Mouse (Mus musculus) myocyte (in vitro differentiated cells): ENCODE measurements around the gene Dohh. TPM values are rescaled to one million over a fixed set of nuclear protein-coding genes. Genes with fewer than 3 reads are reported as not detected.

ENCODE experiments used
- H3K27me3 ChIP-seq: one replicate; pipeline ENCODE4 v1.6.1; 2011; ENCODE audit not compliant: control insufficient read depth, insufficient read depth, insufficient read length
- H3K36me3 ChIP-seq: one replicate; pipeline ENCODE4 v1.6.1; 2011; ENCODE audit not compliant: control insufficient read depth, insufficient read depth
- H3K4me2 ChIP-seq: one replicate; pipeline ENCODE4 v1.6.1; 2011; ENCODE audit warnings: low read depth, control low read depth
- H3K4me3 ChIP-seq: one replicate; pipeline ENCODE4 v1.5.1; 2011; ENCODE audit warnings: mild to moderate bottlenecking, control low read depth, moderate library complexity
- H3K79me2 ChIP-seq: one replicate; pipeline ENCODE4 v1.6.1; 2011; ENCODE audit not compliant: control insufficient read depth, insufficient read depth
- H3ac ChIP-seq: one replicate; pipeline ENCODE4 v1.6.1; 2011; ENCODE audit not compliant: control insufficient read depth, insufficient read length
- CEBPB ChIP-seq: IDR thresholded peaks from 2 replicates; pipeline ENCODE4 v1.6.1; 2011; ENCODE audit warnings: mild to moderate bottlenecking, moderate library complexity; ENCODE audit not compliant: poor library complexity, insufficient read depth, severe bottlenecking
- E2F4 ChIP-seq: IDR thresholded peaks from one replicate; pipeline ENCODE4 v1.6.1; 2011; ENCODE audit warnings: mild to moderate bottlenecking, control low read depth, moderate library complexity; ENCODE audit not compliant: insufficient read depth
- MAX ChIP-seq: IDR thresholded peaks from one replicate; pipeline ENCODE4 v1.6.1; 2011; ENCODE audit warnings: low read depth, mild to moderate bottlenecking, control low read depth
- MYOD1 ChIP-seq, 3 experiments: IDR thresholded peaks; one replicate each; pipeline ENCODE4 v1.6.1; 2011; ENCODE audit warnings: control low read depth in 2 of 3, low read depth in 2 of 3, mild to moderate bottlenecking in 2 of 3, moderate library complexity in 1 of 3; ENCODE audit not compliant: insufficient read length in 2 of 3, control insufficient read depth in 1 of 3
- MYOG ChIP-seq, 3 experiments: IDR thresholded peaks; one replicate each; pipeline ENCODE4 v1.6.1; 2011; ENCODE audit warnings: control low read depth in 2 of 3, low read depth in 2 of 3, mild to moderate bottlenecking in 2 of 3; ENCODE audit not compliant: insufficient read length in 2 of 3, control insufficient read depth in 1 of 3, insufficient read depth in 1 of 3
- POLR2A ChIP-seq: IDR thresholded peaks from one replicate; pipeline ENCODE4 v1.6.1; 2011; ENCODE audit warnings: low read depth, mild to moderate bottlenecking, control low read depth, moderate library complexity; ENCODE audit not compliant: insufficient read length
- POLR2AphosphoS2 ChIP-seq: IDR thresholded peaks from one replicate; pipeline ENCODE4 v1.6.1; 2011; ENCODE audit warnings: low read depth, control low read depth; ENCODE audit not compliant: insufficient read length
- REST ChIP-seq: IDR thresholded peaks from one replicate; pipeline ENCODE4 v1.6.1; 2011; ENCODE audit warnings: mild to moderate bottlenecking, control low read depth, moderate library complexity; ENCODE audit not compliant: insufficient read depth, insufficient read length
- SRF ChIP-seq: IDR thresholded peaks from one replicate; pipeline ENCODE4 v1.6.1; 2011; ENCODE audit warnings: low read depth; ENCODE audit not compliant: control insufficient read depth, insufficient read length
- TCF12 ChIP-seq: IDR thresholded peaks from one replicate; pipeline ENCODE4 v1.6.1; 2011; ENCODE audit warnings: mild to moderate bottlenecking, control low read depth; ENCODE audit not compliant: poor library complexity, insufficient read depth, severe bottlenecking
- TCF3 ChIP-seq: IDR thresholded peaks from one replicate; pipeline ENCODE4 v1.6.1; 2011; ENCODE audit warnings: low read depth, control low read depth; ENCODE audit not compliant: insufficient read length
- USF1 ChIP-seq: IDR thresholded peaks from one replicate; pipeline ENCODE4 v1.6.1; 2011; ENCODE audit warnings: low read depth, mild to moderate bottlenecking, control low read depth, moderate library complexity
- polyA plus RNA-seq: library from polyadenylated mRNA; unstranded; fragments of >200 nt; fragmentation: generic; extraction: Trizol; gene quantifications from one replicate; pipeline ENCODE4 v1.2.1, GENCODE M21; 2012; ENCODE audit warnings: missing spikeins

The Dohh gene
- polyA plus RNA-seq, 1 experiment, result 103 TPM

DNA sequence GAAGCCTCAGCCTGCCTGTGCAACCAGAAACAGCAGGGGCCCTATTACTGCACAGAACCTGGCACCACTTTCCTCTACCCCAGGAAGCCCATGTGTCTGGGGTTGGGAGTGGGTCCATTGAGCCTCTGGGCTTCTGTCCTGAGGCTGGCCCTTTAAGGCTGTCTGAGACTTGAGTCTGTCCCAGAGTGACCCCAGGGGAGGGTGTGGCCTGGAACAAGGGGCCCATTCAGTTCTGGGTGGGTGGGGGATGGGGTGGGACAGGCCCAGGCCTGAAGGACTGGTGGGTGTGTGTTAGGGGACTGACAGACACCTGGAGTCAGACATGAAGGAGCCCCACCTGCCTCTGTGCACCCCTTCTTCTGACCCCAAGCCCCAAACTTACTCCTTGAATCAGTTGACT, 30.5 kb downstream of the Dohh start:
- TF ChIP-seq MYOG (IDR thresholded peaks at IDR 0.05; ENCODE audit: control insufficient read depth in 1 of 3, insufficient read depth in 1 of 3, insufficient read length in 2 of 3, low read depth in 2 of 3) (no peak), MYOD1 (IDR thresholded peaks at IDR 0.05; ENCODE audit: control insufficient read depth in 1 of 3, insufficient read length in 2 of 3, low read depth in 2 of 3) (peak in 1 of 3 experiments; percentile 8), USF1 (no peak), TCF3 (no peak)
- Histone ChIP-seq H3K4me2 (peak overlapping the region; percentile 61), H3ac (no peak overlapping the region), H3K36me3 (peaks cover 5% of the 10 kb centered on the region), H3K4me3 (no peak overlapping the region), H3K27me3 (no peaks in the 10 kb centered on the region), H3K79me2 (peaks cover 61% of the 10 kb centered on the region)

DNA sequence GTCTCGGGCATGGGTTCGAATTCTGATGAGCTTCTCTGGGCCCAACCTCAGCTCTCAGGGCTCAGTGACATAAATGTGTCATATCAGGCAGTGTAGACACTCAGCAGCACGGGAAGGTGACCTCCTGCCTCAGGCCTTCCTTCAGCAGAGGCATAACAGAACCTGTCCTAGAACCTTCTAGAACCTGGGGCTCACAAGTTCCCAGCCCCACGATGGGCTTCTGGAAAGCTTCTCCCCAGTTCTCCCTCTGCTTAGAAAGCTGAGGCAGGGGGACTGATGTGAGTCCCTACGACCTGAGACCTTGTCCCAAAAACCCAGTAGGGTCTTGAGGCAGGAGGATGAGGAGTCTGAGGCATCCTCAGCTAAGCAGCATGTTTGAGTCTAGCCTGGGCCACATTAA, 30.9 kb downstream of the Dohh start:
- no peaks in the 10 kb centered on the region for H3K27me3 ChIP-seq
- no peak overlapping the region for H3ac ChIP-seq
- no peak for TF ChIP-seq TCF12
- TF ChIP-seq POLR2A, result no peak
- no peak for TF ChIP-seq MYOG (IDR thresholded peaks at IDR 0.05; ENCODE audit: control insufficient read depth in 1 of 3, insufficient read depth in 1 of 3, insufficient read length in 2 of 3, low read depth in 2 of 3)
- TF ChIP-seq USF1, result no peak
- no peak for TF ChIP-seq MAX
- TF ChIP-seq REST, result no peak
- TF ChIP-seq E2F4, result no peak
- TF ChIP-seq POLR2AphosphoS2, result no peak
- no peak for TF ChIP-seq CEBPB
- TF ChIP-seq TCF3, result no peak
- TF ChIP-seq MYOD1 (IDR thresholded peaks at IDR 0.05; ENCODE audit: control insufficient read depth in 1 of 3, insufficient read length in 2 of 3, low read depth in 2 of 3), result no peak
- no peak for TF ChIP-seq SRF
- peaks cover 5% of the 10 kb centered on the region for H3K36me3 ChIP-seq
- peaks cover 65% of the 10 kb centered on the region for H3K79me2 ChIP-seq
- no peak overlapping the region for H3K4me3 ChIP-seq
- H3K4me2 ChIP-seq, result peak overlapping the region; percentile 61

DNA sequence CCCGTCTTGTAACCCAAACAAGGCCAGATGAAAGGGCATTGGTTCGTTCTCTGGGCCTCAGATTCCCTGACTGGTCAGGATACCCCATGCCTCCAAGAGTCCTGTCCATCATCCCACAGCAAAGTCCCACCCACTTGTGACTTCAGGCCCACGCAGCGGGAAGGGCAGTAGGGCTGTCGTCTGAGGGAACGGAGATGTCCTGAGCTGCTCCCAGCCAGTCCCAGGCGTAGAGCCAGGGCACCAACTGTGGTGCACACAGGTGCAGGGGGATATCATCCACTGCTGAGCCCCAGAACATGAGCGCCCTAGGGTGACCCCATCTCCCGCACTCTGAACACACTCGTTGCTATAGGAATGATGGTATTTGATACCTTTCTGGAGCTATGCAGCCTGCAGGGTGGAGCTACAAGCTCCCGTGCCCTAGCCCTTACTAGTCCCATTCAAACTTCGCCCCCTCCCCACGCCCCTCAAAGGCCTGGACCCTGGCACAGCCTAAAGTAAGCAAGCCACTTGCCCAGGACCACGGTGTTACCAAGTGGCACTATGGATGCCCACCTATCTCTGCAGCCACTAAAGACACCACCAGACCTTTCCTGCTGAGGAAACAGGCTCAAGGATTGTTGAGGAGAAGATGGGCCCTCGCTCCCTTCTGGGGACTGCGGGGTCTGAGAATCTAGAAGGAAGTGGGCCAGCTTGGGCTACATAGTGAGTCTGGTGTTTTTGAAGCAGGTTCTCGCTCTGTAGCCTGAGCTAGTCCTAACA, 31.5 kb downstream of the Dohh start:
- Histone ChIP-seq H3K27me3 (no peaks in the 10 kb centered on the region), H3K4me3 (no peak overlapping the region), H3ac (no peak overlapping the region), H3K36me3 (peaks cover 5% of the 10 kb centered on the region), H3K4me2 (peak overlapping the region; percentile 61), H3K79me2 (peaks cover 65% of the 10 kb centered on the region)
- peak; percentile 47 for TF ChIP-seq TCF12
- TF ChIP-seq MYOG (IDR thresholded peaks at IDR 0.05; ENCODE audit: control insufficient read depth in 1 of 3, insufficient read depth in 1 of 3, insufficient read length in 2 of 3, low read depth in 2 of 3), result peak in 2 of 3 experiments; percentile 86 to 96
- TF ChIP-seq POLR2A, result no peak
- TF ChIP-seq MYOD1 (IDR thresholded peaks at IDR 0.05; ENCODE audit: control insufficient read depth in 1 of 3, insufficient read length in 2 of 3, low read depth in 2 of 3), result peak in 1 of 3 experiments; percentile 91
- no peak for TF ChIP-seq REST

DNA sequence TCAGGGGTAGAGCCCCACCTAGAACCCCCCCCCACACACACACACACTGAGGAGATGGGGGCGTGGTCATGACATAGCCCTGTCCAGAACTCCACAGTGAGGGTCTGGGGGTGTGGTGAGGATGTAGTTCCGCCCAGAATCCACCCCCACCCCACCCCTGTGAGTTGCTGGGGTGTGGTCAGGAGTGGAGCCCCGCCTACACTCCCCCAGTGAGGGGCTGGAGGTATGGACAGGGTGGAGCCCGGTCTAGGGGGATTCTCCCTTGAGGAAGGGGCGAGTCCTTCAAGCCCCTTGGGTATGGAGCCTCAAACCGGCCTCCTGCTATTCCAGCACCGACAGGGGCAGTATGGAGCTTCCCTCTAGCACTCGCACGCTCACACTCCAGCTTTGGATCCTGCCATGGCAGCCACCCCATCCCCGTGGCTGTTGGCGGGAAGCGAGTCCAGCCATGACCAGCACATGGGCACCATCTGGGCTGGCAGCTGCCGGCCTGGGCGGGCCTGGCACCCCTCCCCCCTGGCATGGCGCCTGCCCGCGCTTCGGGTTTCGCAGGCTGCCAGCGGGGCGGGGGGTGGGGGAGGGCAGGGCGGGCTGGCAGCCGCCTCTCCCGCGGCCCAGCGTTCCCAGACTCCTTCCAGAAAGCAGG, 32.5 kb downstream of the Dohh start:
- peak; percentile 77 for TF ChIP-seq E2F4
- peak in 2 of 3 experiments; percentile 77 to 99 for TF ChIP-seq MYOG (IDR thresholded peaks at IDR 0.05; ENCODE audit: control insufficient read depth in 1 of 3, insufficient read depth in 1 of 3, insufficient read length in 2 of 3, low read depth in 2 of 3)
- TF ChIP-seq MAX, result peak; percentile 35
- TF ChIP-seq USF1, result no peak
- peak; percentile 17 for TF ChIP-seq SRF
- TF ChIP-seq MYOD1 (IDR thresholded peaks at IDR 0.05; ENCODE audit: control insufficient read depth in 1 of 3, insufficient read length in 2 of 3, low read depth in 2 of 3), result peak in 1 of 3 experiments; percentile 97
- no peak for TF ChIP-seq TCF3
- no peak for TF ChIP-seq CEBPB
- peak; percentile 94 for TF ChIP-seq TCF12
- TF ChIP-seq REST, result no peak
- no peak for TF ChIP-seq POLR2AphosphoS2
- Histone ChIP-seq H3K4me3 (no peak overlapping the region), H3K4me2 (peak overlapping the region; percentile 68), H3K79me2 (peaks cover 74% of the 10 kb centered on the region), H3K36me3 (peaks cover 5% of the 10 kb centered on the region), H3ac (no peak overlapping the region), H3K27me3 (no peaks in the 10 kb centered on the region)
